Mouse (Mus musculus) myocyte (in vitro differentiated cells): Measurements from ENCODE around the gene Fgf2.

Source experiments
- MAX ChIP-seq: IDR thresholded peaks from one replicate; pipeline ENCODE4 v1.6.1; 2011; ENCODE audit warnings: low read depth, mild to moderate bottlenecking, control low read depth
- MYOD1 ChIP-seq, 3 experiments: IDR thresholded peaks; one replicate each; pipeline ENCODE4 v1.6.1; 2011; ENCODE audit warnings: control low read depth in 2 of 3, low read depth in 2 of 3, mild to moderate bottlenecking in 2 of 3, moderate library complexity in 1 of 3; ENCODE audit not compliant: insufficient read length in 2 of 3, control insufficient read depth in 1 of 3
- POLR2A ChIP-seq: IDR thresholded peaks from one replicate; pipeline ENCODE4 v1.6.1; 2011; ENCODE audit warnings: low read depth, mild to moderate bottlenecking, control low read depth, moderate library complexity; ENCODE audit not compliant: insufficient read length

DNA sequence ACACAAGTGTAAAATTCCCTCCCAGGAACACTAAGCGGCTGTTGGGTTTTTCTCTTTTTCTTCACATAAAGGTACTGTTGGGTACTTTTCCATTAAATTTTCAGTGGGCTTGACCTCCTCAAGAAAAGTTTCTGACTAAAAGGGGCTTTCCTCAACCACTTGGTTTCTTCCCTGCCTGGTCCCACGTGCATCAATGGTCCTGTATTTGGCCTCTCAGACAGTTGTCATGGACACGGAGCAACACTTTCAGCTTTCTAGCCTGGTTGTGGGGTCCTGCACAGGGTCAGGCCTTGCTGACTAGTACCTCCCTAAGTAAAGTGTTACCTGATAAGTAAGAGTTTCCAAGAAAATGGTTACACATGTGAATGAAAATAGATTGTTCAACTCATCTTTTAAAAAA lies 48.7 kb upstream of the Fgf2 start:
- no peak for TF ChIP-seq POLR2A
- TF ChIP-seq MAX = no peak
- no peak for TF ChIP-seq MYOD1 (IDR thresholded peaks at IDR 0.05; ENCODE audit: control insufficient read depth in 1 of 3, insufficient read length in 2 of 3, low read depth in 2 of 3)
